Mouse (Mus musculus) testis, adult 2 months (tissue): ENCODE results near the gene Acer1.

ENCODE experiments used
- CTCF ChIP-seq: fragments of 200-500 bp; IDR thresholded peaks from 2 replicates; pipeline ENCODE4 v1.5.1; 2012; ENCODE audit warnings: low read depth, mild to moderate bottlenecking, inconsistent platforms, low read length, moderate library complexity; ENCODE audit not compliant: control insufficient read depth, insufficient read depth, insufficient replicate concordance
- POLR2A ChIP-seq: fragments of 200-500 bp; IDR thresholded peaks from 2 replicates; pipeline ENCODE4 v1.6.1; 2012; ENCODE audit warnings: low read depth, mild to moderate bottlenecking, inconsistent platforms, low read length, moderate library complexity; ENCODE audit not compliant: control insufficient read depth

- no peak for TF ChIP-seq POLR2A
- TF ChIP-seq CTCF = no peak
Observed at GRCm38 (mm10) chr17:57029691-57030090, 47.8 kb upstream of the Acer1 start.
